Mouse (Mus musculus) forebrain, embryonic 11.5 days (tissue): ENCODE data around the gene Gm8251. TPM values are rescaled to one million over a fixed set of nuclear protein-coding genes. Genes with fewer than 3 reads are reported as not detected.
"Not testable (repeated sequence)": the region's sequence is repeated elsewhere in the genome, so short reads cannot be mapped to it uniquely, and the experiment has no call there.

Experiments used
- ATAC-seq: fragments of 200-750 bp; cut with Nextera tagmentation; replicated peaks from 2 replicates; pipeline ENCODE4 v1.8.0; 2017; ENCODE audit warnings: moderate TSS enrichment; ENCODE audit not compliant: low FRiP score
- DNase-seq: peaks from one replicate; pipeline ENCODE4 v3.0.0-alpha.2; 2017; ENCODE audit warnings: low spot score
- H3K27ac ChIP-seq: fragments of 300-500 bp; sonication (generic); 2 replicates; pipeline ENCODE4 v1.5.1; 2014; ENCODE audit warnings: low read depth, low read length
- H3K27me3 ChIP-seq: fragments of 300-500 bp; sonication (generic); 2 replicates; pipeline ENCODE4 v1.6.1; 2014; ENCODE audit warnings: mild to moderate bottlenecking, low read length, mixed read lengths; ENCODE audit not compliant: control insufficient read depth, insufficient read depth
- H3K36me3 ChIP-seq: fragments of 300-500 bp; sonication (generic); 2 replicates; pipeline ENCODE4 v1.6.1; 2014; ENCODE audit warnings: mild to moderate bottlenecking, low read length, moderate library complexity, mixed read lengths; ENCODE audit not compliant: control insufficient read depth, insufficient read depth
- H3K4me1 ChIP-seq: fragments of 300-500 bp; sonication (generic); replicated peaks from 2 replicates; pipeline ENCODE4 v1.6.1; 2014; ENCODE audit warnings: low read length, mixed read lengths; ENCODE audit not compliant: control insufficient read depth, insufficient read depth
- H3K4me2 ChIP-seq: fragments of 300-500 bp; sonication (generic); 2 replicates; pipeline ENCODE4 v1.6.1; 2014; ENCODE audit warnings: low read depth, mild to moderate bottlenecking, low read length, moderate library complexity, mixed read lengths; ENCODE audit not compliant: severe bottlenecking
- H3K4me3 ChIP-seq: fragments of 300-500 bp; sonication (generic); 2 replicates; pipeline ENCODE4 v1.5.1; 2014; ENCODE audit warnings: low read depth, low read length
- H3K9ac ChIP-seq: fragments of 300-500 bp; sonication (generic); 2 replicates; pipeline ENCODE4 v1.6.1; 2014; ENCODE audit warnings: low read length
- H3K9me3 ChIP-seq: fragments of 300-500 bp; sonication (generic); 2 replicates; pipeline ENCODE4 v1.6.1; 2016; ENCODE audit warnings: low read length, mixed read lengths; ENCODE audit not compliant: control insufficient read depth
- WGBS: fragments of 180-500 bp; shearing (Covaris S2); extraction: QIAGEN DNeasy Blood & Tissue Kit; methylation state at CpG from one replicate; pipeline ENCODE4 v1.1.7; 2014; 5-methylcytosine and 5-hydroxymethylcytosine counted together
- polyA plus RNA-seq: library from polyadenylated mRNA; unstranded; fragments of >200 nt; fragmentation: Nextera tagmentation; extraction: Ambion mirVana; gene quantifications from 2 replicates; pipeline ENCODE4 v1.2.1, GENCODE M21; 2014

Gm8251 gene
- polyA plus RNA-seq, 1 experiment from 2014 or later, result 0.28 TPM

GRCm38 (mm10) chr1:44045689-44046088, 16.0 kb downstream of the Gm8251 start:
- H3K4me1 ChIP-seq, H3K27ac ChIP-seq, H3K9me3 ChIP-seq, H3K27me3 ChIP-seq, DNase-seq, ATAC-seq, H3K36me3 ChIP-seq, H3K4me2 ChIP-seq, H3K4me3 ChIP-seq, H3K9ac ChIP-seq: not testable (repeated sequence)
- WGBS, result 83% methylated on average over 5 of the region's 5 CpGs

GRCm38 (mm10) chr1:44042555-44042915, 19.2 kb downstream of the Gm8251 start:
- Histone ChIP-seq H3K27ac (no peak overlapping the region), H3K36me3 (no peaks in the 10 kb centered on the region), H3K4me2 (peak overlapping the region; percentile 57), H3K9me3 (no peaks in the 10 kb centered on the region), H3K4me1 (0 out of 2 replicates have a peak, but pooled peaks cover 2% of the 10 kb centered on the region), H3K4me3 (peak overlapping the region; percentile 26), H3K27me3 (no peaks in the 10 kb centered on the region), H3K9ac (peak overlapping the region; percentile 52)
- DNase-seq (no peak), ATAC-seq (peak; percentile 76)
- 6% methylated on average over 6 of the region's 6 CpGs for WGBS

- no peaks in the 10 kb centered on the region for H3K27me3 ChIP-seq
- ATAC-seq (peak; percentile 70), DNase-seq (peak; percentile 77)
- no peaks in the 10 kb centered on the region for H3K9me3 ChIP-seq
- 1% methylated on average over 17 of the region's 17 CpGs for WGBS
- H3K27ac ChIP-seq, result no peak overlapping the region
- H3K4me3 ChIP-seq, result peak overlapping the region; percentile 26
- H3K36me3 ChIP-seq, result no peaks in the 10 kb centered on the region
- peak overlapping the region; percentile 52 for H3K9ac ChIP-seq
- 0 out of 2 replicates have a peak, but pooled peaks cover 2% of the 10 kb centered on the region for H3K4me1 ChIP-seq
- peak overlapping the region; percentile 57 for H3K4me2 ChIP-seq
Observed at GRCm38 (mm10) chr1:44041797-44042554, 19.8 kb downstream of the Gm8251 start.

GRCm38 (mm10) chr1:44032948-44033347, 28.8 kb downstream of the Gm8251 start:
- DNase-seq (no peak), ATAC-seq (no peak)
- no peaks in the 10 kb centered on the region for H3K27me3 ChIP-seq
- H3K9me3 ChIP-seq, result no peaks in the 10 kb centered on the region
- WGBS, result 90% methylated on average over 5 of the region's 5 CpGs
- H3K27ac ChIP-seq, result no peak overlapping the region
- H3K36me3 ChIP-seq, result no peaks in the 10 kb centered on the region
- no peaks in the 10 kb centered on the region for H3K4me1 ChIP-seq
- H3K4me3 ChIP-seq, result no peak overlapping the region
- H3K4me2 ChIP-seq, result no peak overlapping the region
- H3K9ac ChIP-seq, result no peak overlapping the region

- 87% methylated on average over 2 of the region's 2 CpGs for WGBS
- DNase-seq, result no peak
Observed at GRCm38 (mm10) chr1:44032213-44032612, 29.5 kb downstream of the Gm8251 start.

GRCm38 (mm10) chr1:44027651-44028050, 34.1 kb downstream of the Gm8251 start:
- H3K4me3 ChIP-seq, result no peak overlapping the region
- ATAC-seq, result no peak
- 87% methylated on average over 1 of the region's 1 CpGs for WGBS
- no peaks in the 10 kb centered on the region for H3K4me1 ChIP-seq
- H3K9ac ChIP-seq, result no peak overlapping the region
- no peak overlapping the region for H3K4me2 ChIP-seq
- no peak overlapping the region for H3K27ac ChIP-seq
- H3K27me3 ChIP-seq, result no peaks in the 10 kb centered on the region
- no peaks in the 10 kb centered on the region for H3K36me3 ChIP-seq
- no peaks in the 10 kb centered on the region for H3K9me3 ChIP-seq
- no peak for DNase-seq

More at GRCm38 (mm10) chr1:44032213-44032612, 29.5 kb downstream of the Gm8251 start:
- ATAC-seq, result no peak
- Histone ChIP-seq H3K4me1 (no peaks in the 10 kb centered on the region), H3K9me3 (no peaks in the 10 kb centered on the region), H3K9ac (no peak overlapping the region), H3K27me3 (no peaks in the 10 kb centered on the region), H3K4me2 (no peak overlapping the region), H3K36me3 (no peaks in the 10 kb centered on the region), H3K27ac (no peak overlapping the region), H3K4me3 (no peak overlapping the region)

GRCm38 (mm10) chr1:44022656-44023055, 39.1 kb downstream of the Gm8251 start:
- ATAC-seq (no peak), DNase-seq (no peak)
- Histone ChIP-seq H3K27ac (no peak overlapping the region), H3K4me3 (no peak overlapping the region), H3K4me2 (no peak overlapping the region), H3K4me1 (no peaks in the 10 kb centered on the region), H3K36me3 (no peaks in the 10 kb centered on the region), H3K27me3 (no peaks in the 10 kb centered on the region), H3K9ac (no peak overlapping the region), H3K9me3 (no peaks in the 10 kb centered on the region)
- 97% methylated on average over 1 of the region's 1 CpGs for WGBS

- no peak for DNase-seq
- Histone ChIP-seq H3K36me3 (no peaks in the 10 kb centered on the region), H3K27me3 (no peaks in the 10 kb centered on the region)
Observed at GRCm38 (mm10) chr1:44019934-44020333, 41.8 kb downstream of the Gm8251 start, which contains the start of gene Mettl21c. Gene Mettl21c (minus strand): TSS chr1:44020034.

GRCm38 (mm10) chr1:44015556-44015955, 46.2 kb downstream of the Gm8251 start:
- Histone ChIP-seq H3K4me3 (no peak overlapping the region), H3K9me3 (no peaks in the 10 kb centered on the region), H3K9ac (no peak overlapping the region), H3K36me3 (no peaks in the 10 kb centered on the region), H3K4me1 (no peaks in the 10 kb centered on the region), H3K27ac (no peak overlapping the region), H3K4me2 (no peak overlapping the region), H3K27me3 (no peaks in the 10 kb centered on the region)
- 88% methylated on average over 2 of the region's 2 CpGs for WGBS
- DNase-seq, result no peak
- no peak for ATAC-seq

More at GRCm38 (mm10) chr1:44019934-44020333, 41.8 kb downstream of the Gm8251 start, which contains the start of gene Mettl21c:
- no peak within 1 kb of the TSS for H3K27ac ChIP-seq
- ATAC-seq, result no peak
- H3K4me3 ChIP-seq, result no peak within 1 kb of the TSS
- no peaks in the 10 kb centered on the region for H3K9me3 ChIP-seq
- no peaks in the 10 kb centered on the region for H3K4me1 ChIP-seq
- no peak within 1 kb of the TSS for H3K4me2 ChIP-seq
- H3K9ac ChIP-seq, result no peak within 1 kb of the TSS
